Mouse (Mus musculus): ENCODE data around the gene Sbp.
"Not testable (repeated sequence)": the region's sequence is repeated elsewhere in the genome, so short reads cannot be mapped to it uniquely, and the experiment has no call there.

Sbp gene

GRCm38 (mm10) chr17:23941372-23941771 lies at the start of gene Sbp:
Sbp (plus strand) TSS chr17:23941672.
- ATAC-seq (ENCODE audit: low TSS enrichment), result no peak

GRCm38 (mm10) chr17:23917158-23917557 lies 24.3 kb upstream of the Sbp start, which contains the start of gene Dcpp3:
Dcpp3 (plus strand) TSS chr17:23917458.
- ATAC-seq (ENCODE audit: low TSS enrichment), result not testable (repeated sequence)

- peak; percentile 98 for ATAC-seq (ENCODE audit: low TSS enrichment)
These were observed 16.9 kb upstream of the Sbp start for GRCm38 (mm10) chr17:23924531-23925007.

- peak; percentile 72 for ATAC-seq (ENCODE audit: low TSS enrichment)
These were observed 16.4 kb upstream of the Sbp start for GRCm38 (mm10) chr17:23925090-23925493.

- no peak for ATAC-seq (ENCODE audit: low TSS enrichment)
These were observed 10.3 kb upstream of the Sbp start for GRCm38 (mm10) chr17:23931157-23931556.

- ATAC-seq (ENCODE audit: low TSS enrichment), result peak; percentile 64; the same call in 1 of the 2 replicates
These were observed 6.0 kb downstream of the Sbp start for GRCm38 (mm10) chr17:23947486-23947885.

GRCm38 (mm10) chr17:23949068-23949467 lies 7.6 kb downstream of the Sbp start:
- no peak for ATAC-seq (ENCODE audit: low TSS enrichment)

- ATAC-seq (ENCODE audit: low TSS enrichment), result not testable (repeated sequence)
These were observed 9.4 kb downstream of the Sbp start for GRCm38 (mm10) chr17:23950828-23951227.

- ATAC-seq (ENCODE audit: low TSS enrichment), result no peak
These were observed 13.7 kb downstream of the Sbp start, which contains the start of gene Sbpl for GRCm38 (mm10) chr17:23955174-23955573. Sbpl (minus strand) TSS chr17:23955274.

- peak; percentile 86 for ATAC-seq (ENCODE audit: low TSS enrichment)
These were observed 18.7 kb downstream of the Sbp start for GRCm38 (mm10) chr17:23960084-23960738.

- no peak for ATAC-seq (ENCODE audit: low TSS enrichment)
These were observed 20.2 kb downstream of the Sbp start for GRCm38 (mm10) chr17:23961573-23962122.

- no peak for ATAC-seq (ENCODE audit: low TSS enrichment)
These were observed 24.4 kb downstream of the Sbp start for GRCm38 (mm10) chr17:23965805-23966425.

- ATAC-seq (ENCODE audit: low TSS enrichment), result no peak
These were observed 25.4 kb downstream of the Sbp start for GRCm38 (mm10) chr17:23966658-23967401.

GRCm38 (mm10) chr17:23968780-23969179 lies 27.3 kb downstream of the Sbp start:
- ATAC-seq (ENCODE audit: low TSS enrichment), result no peak

GRCm38 (mm10) chr17:23969231-23969630 lies 27.8 kb downstream of the Sbp start:
- ATAC-seq (ENCODE audit: low TSS enrichment), result no peak

GRCm38 (mm10) chr17:23971315-23971714 lies 29.8 kb downstream of the Sbp start:
- no peak for ATAC-seq (ENCODE audit: low TSS enrichment)

GRCm38 (mm10) chr17:23976665-23977064 lies 35.2 kb downstream of the Sbp start:
- ATAC-seq (ENCODE audit: low TSS enrichment), result no peak

GRCm38 (mm10) chr17:23979471-23979870 lies 38.0 kb downstream of the Sbp start:
- ATAC-seq (ENCODE audit: low TSS enrichment), result no peak; the same call in 1 of the 2 replicates

GRCm38 (mm10) chr17:23980297-23980909 lies 38.9 kb downstream of the Sbp start, which contains the start of gene Prss30:
Prss30 (minus strand) TSS chr17:23980566.
- no peak for ATAC-seq (ENCODE audit: low TSS enrichment)

GRCm38 (mm10) chr17:23982912-23983311 lies 41.4 kb downstream of the Sbp start:
- ATAC-seq (ENCODE audit: low TSS enrichment), result no peak

GRCm38 (mm10) chr17:23984989-23985388 lies 43.5 kb downstream of the Sbp start:
- ATAC-seq (ENCODE audit: low TSS enrichment), result no peak

- ATAC-seq (ENCODE audit: low TSS enrichment), result no peak
These were observed 48.3 kb downstream of the Sbp start for GRCm38 (mm10) chr17:23989802-23990201.
